Mouse (Mus musculus): Measurements from ENCODE around the gene 4933402N22Rik.
"Not testable (repeated sequence)": the region's sequence is repeated elsewhere in the genome, so short reads cannot be mapped to it uniquely, and the experiment has no call there.

The 4933402N22Rik gene

DNA sequence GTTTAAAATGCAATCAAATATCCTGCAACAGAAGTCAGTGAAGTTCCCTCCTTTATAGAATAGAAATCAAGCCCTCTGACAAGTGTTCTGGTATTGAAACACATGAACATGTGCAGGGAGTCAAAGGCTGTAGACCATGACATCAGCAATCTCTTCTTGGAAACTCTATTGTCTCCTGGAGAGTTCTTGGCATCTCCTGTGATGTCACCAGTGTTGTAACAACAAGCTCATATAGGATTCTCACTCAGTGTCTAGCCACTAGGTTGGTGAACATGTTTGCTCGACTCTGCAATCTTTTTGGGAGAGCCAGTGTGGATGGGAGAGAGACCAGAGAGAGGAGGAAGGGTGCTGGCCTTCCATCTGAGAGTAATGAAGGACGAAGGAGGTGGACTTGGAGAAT, at the start of gene 4933402N22Rik:
TSS of gene 4933402N22Rik (plus strand) at position 301 of the 400 bp plus-strand sequence.
- not testable (repeated sequence) for DNase-seq (ENCODE audit: low read depth, low spot score)

DNA sequence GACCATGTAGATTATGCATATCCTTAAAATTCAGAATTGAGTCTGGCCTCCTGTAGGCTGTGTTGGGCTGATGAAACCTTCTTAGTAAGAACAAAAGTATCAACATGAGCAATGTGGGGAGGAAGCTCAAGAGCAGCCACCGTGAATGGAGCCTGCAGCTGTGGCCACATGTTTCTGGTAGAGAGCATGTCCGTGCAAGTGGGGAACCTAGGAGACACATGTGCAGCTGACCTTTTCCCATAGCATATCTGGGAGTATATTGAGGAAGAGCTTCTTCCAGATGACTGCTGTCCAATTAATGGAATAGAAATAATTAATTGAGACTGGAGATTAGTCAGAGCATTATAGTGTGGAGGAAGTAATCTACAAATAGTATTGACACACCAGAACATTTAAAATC, 5.9 kb downstream of the 4933402N22Rik start:
- DNase-seq (ENCODE audit: low read depth, low spot score) = not testable (repeated sequence)

All from CD4-positive, CD25-positive, alpha-beta regulatory T cell, adult 2 months (primary cell).